Mouse (Mus musculus) midbrain, embryonic 11.5 days (tissue): ENCODE results near the gene Tstd1. TPM values are rescaled to one million over a fixed set of nuclear protein-coding genes. Genes with fewer than 3 reads are reported as not detected.

Source experiments
- ATAC-seq: fragments of 200-750 bp; cut with Nextera tagmentation; 2 replicates; pipeline ENCODE4 v1.8.0; 2017; ENCODE audit warnings: moderate TSS enrichment, moderate library complexity; ENCODE audit not compliant: low FRiP score
- DNase-seq: peaks from one replicate; pipeline ENCODE4 v3.0.0; 2015; ENCODE audit warnings: low spot score; ENCODE audit errors: missing footprints
- H3K27ac ChIP-seq: fragments of 300-500 bp; sonication (generic); 2 replicates; pipeline ENCODE4 v1.5.1; 2014; ENCODE audit warnings: low read depth, low read length
- H3K27me3 ChIP-seq: fragments of 300-500 bp; sonication (generic); 2 replicates; pipeline ENCODE4 v1.6.1; 2014; ENCODE audit warnings: mild to moderate bottlenecking, low read length, moderate library complexity, mixed read lengths; ENCODE audit not compliant: control insufficient read depth, insufficient read depth
- H3K36me3 ChIP-seq: fragments of 300-500 bp; sonication (generic); 2 replicates; pipeline ENCODE4 v1.6.1; 2014; ENCODE audit warnings: mild to moderate bottlenecking, low read length, moderate library complexity, mixed read lengths; ENCODE audit not compliant: control insufficient read depth, insufficient read depth
- H3K4me1 ChIP-seq: fragments of 300-500 bp; sonication (generic); 2 replicates; pipeline ENCODE4 v1.6.1; 2014; ENCODE audit warnings: low read length; ENCODE audit not compliant: control insufficient read depth, insufficient read depth
- H3K4me2 ChIP-seq: fragments of 300-500 bp; sonication (generic); 2 replicates; pipeline ENCODE4 v1.6.1; 2014; ENCODE audit warnings: mild to moderate bottlenecking, moderate library complexity
- H3K4me3 ChIP-seq: fragments of 300-500 bp; sonication (generic); 2 replicates; pipeline ENCODE4 v1.5.1; 2014; ENCODE audit warnings: low read depth, low read length
- H3K9ac ChIP-seq: fragments of 300-500 bp; sonication (generic); 2 replicates; pipeline ENCODE4 v1.6.1; 2014; ENCODE audit warnings: low read length
- H3K9me3 ChIP-seq: fragments of 300-500 bp; sonication (generic); 2 replicates; pipeline ENCODE4 v1.6.1; 2016; ENCODE audit warnings: low read length; ENCODE audit not compliant: control insufficient read depth
- WGBS: fragments of 180-500 bp; shearing (Covaris S2); extraction: QIAGEN DNeasy Blood & Tissue Kit; methylation state at CpG from one replicate; pipeline ENCODE4 v1.1.7; 2014; 5-methylcytosine and 5-hydroxymethylcytosine counted together
- polyA plus RNA-seq: library from polyadenylated mRNA; unstranded; fragments of >200 nt; fragmentation: Nextera tagmentation; extraction: Ambion mirVana; gene quantifications from 2 replicates; pipeline ENCODE4 v1.2.1, GENCODE M21; 2014

Gene Tstd1
- 2.1 and 4.0 TPM in 2 replicates for polyA plus RNA-seq

DNA sequence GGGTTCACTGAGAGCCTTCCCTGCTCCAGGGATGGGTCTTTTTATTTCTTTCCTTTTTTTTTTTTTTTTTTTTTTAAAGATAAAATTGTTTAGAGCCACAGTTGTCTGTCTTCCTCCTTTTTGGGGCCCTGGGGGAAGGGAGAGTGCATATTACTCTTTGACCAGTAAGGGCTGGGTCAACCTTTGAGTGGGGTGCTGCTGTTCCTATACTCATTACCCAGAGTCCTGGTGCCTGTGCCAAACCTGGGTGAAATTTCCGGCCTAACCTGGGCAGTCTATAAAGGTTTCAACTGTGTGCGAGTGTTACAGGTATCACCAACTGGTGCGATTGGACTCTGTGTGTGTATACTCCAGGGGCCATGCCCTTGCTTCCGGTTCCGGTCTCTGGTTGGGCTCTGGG is at the start of gene Tstd1:
Tstd1 (plus strand) TSS at position 213 of the 400 bp plus-strand sequence.
- H3K4me3 ChIP-seq, result no peak within 1 kb of the TSS
- peak within 1 kb of the TSS; percentile 15; the same call in 1 of the 2 replicates for H3K27ac ChIP-seq
- WGBS, result 86% methylated on average over 5 of the region's 5 CpGs
- ATAC-seq (no peak), DNase-seq (no peak)
- H3K9ac ChIP-seq, result no peak within 1 kb of the TSS
- no peaks in the 10 kb centered on the region for H3K9me3 ChIP-seq
- H3K4me1 ChIP-seq, result no peaks in the 10 kb centered on the region; the same call in 1 of the 2 replicates
- no peaks in the 10 kb centered on the region for H3K27me3 ChIP-seq
- peaks cover 26% of the 10 kb centered on the region for H3K36me3 ChIP-seq
- H3K4me2 ChIP-seq, result no peak within 1 kb of the TSS

DNA sequence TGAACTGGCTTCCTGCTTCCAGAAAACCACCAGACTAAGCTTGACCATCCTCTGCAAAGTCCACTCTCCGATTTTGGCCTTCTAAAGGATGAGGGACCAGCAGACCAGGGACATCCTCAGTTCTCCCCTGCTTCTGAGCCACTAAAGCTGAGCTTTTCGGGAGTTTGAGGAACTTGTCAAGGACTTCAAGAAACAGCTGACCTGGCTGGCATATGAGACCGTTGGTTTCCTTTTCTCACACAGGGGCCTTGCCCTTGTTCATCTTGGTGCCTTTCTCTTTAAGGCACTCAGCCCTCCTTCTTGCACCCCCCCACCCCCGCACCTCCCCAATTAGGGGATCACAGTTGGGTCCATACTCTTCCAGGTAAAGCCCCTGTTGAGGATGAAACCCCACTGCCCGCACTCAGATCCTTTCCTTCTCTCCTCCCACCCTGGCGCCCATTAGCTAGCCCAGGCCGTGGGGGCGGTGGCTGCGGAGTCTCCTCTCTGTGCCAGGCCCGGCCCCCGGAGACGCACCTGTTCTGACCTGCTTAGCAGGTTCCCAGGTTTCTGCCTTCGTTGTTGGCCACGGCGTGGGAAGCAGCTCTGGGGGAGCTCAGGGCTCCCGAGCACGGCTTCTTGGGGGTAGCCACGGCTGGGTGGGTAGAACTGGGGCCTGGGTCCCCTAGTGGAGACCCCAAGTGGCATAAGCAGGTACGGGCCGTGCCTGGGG is 48.7 kb upstream of the Tstd1 start, which contains the start of gene Nectin4:
Nectin4 (plus strand) TSS at position 255 of the 712 bp plus-strand sequence.
- Histone ChIP-seq H3K27ac (no peak within 1 kb of the TSS), H3K4me3 (no peak within 1 kb of the TSS), H3K9me3 (no peaks in the 10 kb centered on the region), H3K9ac (no peak within 1 kb of the TSS), H3K4me2 (no peak within 1 kb of the TSS), H3K36me3 (no peaks in the 10 kb centered on the region), H3K4me1 (peaks cover 8% of the 10 kb centered on the region), H3K27me3 (no peaks in the 10 kb centered on the region)
- no peak for ATAC-seq
- DNase-seq, result peak; percentile 64
- WGBS, result 42% methylated on average over 20 of the region's 20 CpGs

- H3K4me3 ChIP-seq, result no peak overlapping the region
- H3K27me3 ChIP-seq, result no peaks in the 10 kb centered on the region
- H3K36me3 ChIP-seq, result no peaks in the 10 kb centered on the region
- no peak overlapping the region for H3K4me2 ChIP-seq
- H3K4me1 ChIP-seq, result peaks cover 8% of the 10 kb centered on the region
- ATAC-seq, result no peak
- H3K9me3 ChIP-seq, result no peaks in the 10 kb centered on the region
- DNase-seq, result peak; percentile 49
- 40% methylated on average over 3 of the region's 3 CpGs for WGBS
- no peak overlapping the region for H3K9ac ChIP-seq
- no peak overlapping the region for H3K27ac ChIP-seq
Observed at GRCm38 (mm10) chr1:171372880-171373279, 45.8 kb upstream of the Tstd1 start.

GRCm38 (mm10) chr1:171373946-171374345 is 44.7 kb upstream of the Tstd1 start:
- ATAC-seq, result peak; percentile 49; the same call in 1 of the 2 replicates
- no peak overlapping the region for H3K27ac ChIP-seq

DNA sequence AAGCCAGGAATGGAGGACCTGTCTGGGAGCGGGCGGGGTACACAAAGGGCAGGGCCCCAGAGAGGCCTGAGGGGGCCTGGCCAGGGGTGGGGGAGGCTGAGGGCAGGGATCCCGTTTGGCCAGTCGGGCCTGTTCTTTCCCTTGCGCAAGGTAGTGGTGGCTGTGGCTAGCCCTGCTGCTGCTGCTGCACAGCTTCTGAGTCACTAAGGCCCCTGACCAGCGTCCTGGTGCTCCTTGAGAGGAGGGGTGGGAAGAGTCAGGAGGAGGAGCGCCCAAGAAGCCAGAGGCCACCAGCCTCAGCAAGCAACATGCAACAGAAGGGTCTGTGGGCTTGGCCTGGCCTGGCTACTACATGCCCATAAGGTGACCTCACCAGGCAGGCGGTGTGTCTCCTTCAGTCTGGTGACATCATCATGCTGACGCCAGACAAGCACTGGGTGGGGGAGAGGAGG is 43.0 kb upstream of the Tstd1 start:
- Histone ChIP-seq H3K9ac (no peak overlapping the region), H3K4me3 (no peak overlapping the region), H3K36me3 (no peaks in the 10 kb centered on the region), H3K9me3 (no peaks in the 10 kb centered on the region), H3K4me1 (peaks cover 12% of the 10 kb centered on the region), H3K27me3 (peaks cover 1% of the 10 kb centered on the region; the same call in 1 of the 2 replicates), H3K4me2 (no peak overlapping the region), H3K27ac (no peak overlapping the region)
- DNase-seq (peak; percentile 2), ATAC-seq (no peak)
- WGBS, result 55% methylated on average over 9 of the region's 9 CpGs

More at GRCm38 (mm10) chr1:171373946-171374345, 44.7 kb upstream of the Tstd1 start:
- Histone ChIP-seq H3K36me3 (no peaks in the 10 kb centered on the region), H3K4me1 (peaks cover 8% of the 10 kb centered on the region), H3K9ac (peak overlapping the region; percentile 24; the same call in 1 of the 2 replicates), H3K27me3 (no peaks in the 10 kb centered on the region), H3K9me3 (no peaks in the 10 kb centered on the region), H3K4me2 (no peak overlapping the region), H3K4me3 (no peak overlapping the region)
- 0% methylated on average over 4 of the region's 4 CpGs for WGBS
- DNase-seq, result peak; percentile 91

DNA sequence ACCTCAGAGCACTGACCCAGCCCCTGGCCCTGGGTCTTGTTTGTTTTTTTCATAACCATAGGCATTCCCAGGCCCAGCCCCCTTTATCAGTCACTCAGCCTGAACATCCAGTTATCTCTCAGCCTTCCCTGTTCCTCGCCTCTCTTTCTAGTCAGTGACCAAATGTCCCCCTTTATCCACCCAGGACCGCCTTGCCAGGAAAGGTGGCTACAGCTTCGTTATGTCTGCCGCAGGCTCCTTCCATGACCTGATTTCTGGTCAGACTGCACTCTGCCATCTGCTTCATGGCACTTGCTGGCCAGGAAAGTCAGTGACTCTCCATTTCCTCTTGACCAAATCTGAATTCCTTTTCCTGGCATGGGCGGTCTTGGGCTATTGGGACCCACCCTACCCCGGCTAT is 40.4 kb upstream of the Tstd1 start:
- peaks cover 2% of the 10 kb centered on the region; the same call in 1 of the 2 replicates for H3K27me3 ChIP-seq
- H3K4me1 ChIP-seq, result peaks cover 12% of the 10 kb centered on the region
- DNase-seq (peak; percentile 23), ATAC-seq (no peak)
- H3K4me3 ChIP-seq, result no peak overlapping the region
- no peaks in the 10 kb centered on the region for H3K9me3 ChIP-seq
- WGBS, result 82% methylated on average over 6 of the region's 6 CpGs
- no peak overlapping the region for H3K9ac ChIP-seq
- no peaks in the 10 kb centered on the region for H3K36me3 ChIP-seq
- H3K4me2 ChIP-seq, result no peak overlapping the region
- H3K27ac ChIP-seq, result no peak overlapping the region

GRCm38 (mm10) chr1:171379935-171380599 is 38.6 kb upstream of the Tstd1 start:
- Histone ChIP-seq H3K4me2 (peak overlapping the region; percentile 46), H3K36me3 (no peaks in the 10 kb centered on the region), H3K27ac (no peak overlapping the region), H3K9ac (peak overlapping the region; percentile 40; the same call in 1 of the 2 replicates), H3K4me3 (peak overlapping the region; percentile 22), H3K27me3 (peaks cover 2% of the 10 kb centered on the region; the same call in 1 of the 2 replicates), H3K9me3 (no peaks in the 10 kb centered on the region), H3K4me1 (peaks cover 4% of the 10 kb centered on the region; the same call in 1 of the 2 replicates)
- ATAC-seq (peak; percentile 91), DNase-seq (peak; percentile 98)
- WGBS, result 5% methylated on average over 31 of the region's 31 CpGs

GRCm38 (mm10) chr1:171382096-171382620 is 36.5 kb upstream of the Tstd1 start:
- H3K4me1 ChIP-seq, result peaks cover 4% of the 10 kb centered on the region; the same call in 1 of the 2 replicates
- H3K9me3 ChIP-seq, result no peaks in the 10 kb centered on the region
- DNase-seq (peak; percentile 17), ATAC-seq (no peak)
- peaks cover 4% of the 10 kb centered on the region; the same call in 1 of the 2 replicates for H3K27me3 ChIP-seq
- H3K9ac ChIP-seq, result no peak overlapping the region
- no peaks in the 10 kb centered on the region for H3K36me3 ChIP-seq
- no peak overlapping the region for H3K4me3 ChIP-seq
- no peak overlapping the region for H3K27ac ChIP-seq
- WGBS, result 84% methylated on average over 11 of the region's 11 CpGs
- H3K4me2 ChIP-seq, result no peak overlapping the region
